Mouse (Mus musculus): Measurements from ENCODE around the gene Ints7. TPM values are rescaled to one million over a fixed set of nuclear protein-coding genes. Genes with fewer than 3 reads are reported as not detected.
A peak's percentile ranks its signal among the peaks of the same experiment; 100 is the strongest.

The Ints7 gene
- polyA plus RNA-seq, 1 experiment from 2014 or later: 39.5 TPM

- H3K27me3 ChIP-seq (replicated peaks): no peaks in the 10 kb centered on the region
- no peak for ATAC-seq
- H3K9me3 ChIP-seq (replicated peaks): no peaks in the 10 kb centered on the region
- WGBS (ENCODE audit: insufficient replicate concordance): 78% methylated on average over 5 of the region's 5 CpGs
- H3K4me3 ChIP-seq: no peak overlapping the region
- H3K4me2 ChIP-seq: no peak overlapping the region
- peaks cover 92% of the 10 kb centered on the region for H3K36me3 ChIP-seq
- H3K4me1 ChIP-seq: no peaks in the 10 kb centered on the region
- no peak overlapping the region for H3K9ac ChIP-seq
- H3K27ac ChIP-seq: no peak overlapping the region
Measured at GRCm38 (mm10) chr1:191559779-191560178, 15.7 kb upstream of the Ints7 start.

- no peak overlapping the region for H3K27ac ChIP-seq
- no peaks in the 10 kb centered on the region for H3K27me3 ChIP-seq (replicated peaks)
- no peaks in the 10 kb centered on the region for H3K4me1 ChIP-seq
- H3K4me3 ChIP-seq: no peak overlapping the region
- H3K4me2 ChIP-seq: no peak overlapping the region
- ATAC-seq: no peak
- H3K36me3 ChIP-seq: peaks cover 92% of the 10 kb centered on the region
- no peak overlapping the region for H3K9ac ChIP-seq
- 65% methylated on average over 6 of the region's 6 CpGs for WGBS (ENCODE audit: insufficient replicate concordance)
- H3K9me3 ChIP-seq (replicated peaks): no peaks in the 10 kb centered on the region
Measured at GRCm38 (mm10) chr1:191562823-191563365, 12.5 kb upstream of the Ints7 start.

- Histone ChIP-seq H3K36me3 (peaks cover 88% of the 10 kb centered on the region), H3K4me3 (no peak overlapping the region), H3K9ac (no peak overlapping the region), H3K27me3 (replicated peaks) (no peaks in the 10 kb centered on the region), H3K9me3 (replicated peaks) (no peaks in the 10 kb centered on the region), H3K27ac (no peak overlapping the region), H3K4me1 (peaks cover 24% of the 10 kb centered on the region), H3K4me2 (no peak overlapping the region)
- WGBS (ENCODE audit: insufficient replicate concordance): 75% methylated on average over 1 of the region's 1 CpGs
- ATAC-seq: no peak
Measured at GRCm38 (mm10) chr1:191567859-191568258, 7.6 kb upstream of the Ints7 start.

- no peak overlapping the region for H3K9ac ChIP-seq
- peaks cover 37% of the 10 kb centered on the region for H3K4me1 ChIP-seq
- H3K36me3 ChIP-seq: peaks cover 76% of the 10 kb centered on the region
- no peaks in the 10 kb centered on the region for H3K27me3 ChIP-seq (replicated peaks)
- WGBS (ENCODE audit: insufficient replicate concordance): 88% methylated on average over 2 of the region's 2 CpGs
- H3K27ac ChIP-seq: no peak overlapping the region
- H3K9me3 ChIP-seq (replicated peaks): no peaks in the 10 kb centered on the region
- no peak overlapping the region for H3K4me2 ChIP-seq
- H3K4me3 ChIP-seq: no peak overlapping the region
- ATAC-seq: no peak
Measured at GRCm38 (mm10) chr1:191569625-191570024, 5.8 kb upstream of the Ints7 start.

- Histone ChIP-seq H3K4me3 (no peak overlapping the region), H3K9me3 (replicated peaks) (no peaks in the 10 kb centered on the region), H3K27ac (no peak overlapping the region), H3K4me2 (no peak overlapping the region), H3K36me3 (peaks cover 68% of the 10 kb centered on the region), H3K27me3 (replicated peaks) (no peaks in the 10 kb centered on the region), H3K4me1 (peaks cover 37% of the 10 kb centered on the region), H3K9ac (no peak overlapping the region)
- 60% methylated on average over 3 of the region's 3 CpGs for WGBS (ENCODE audit: insufficient replicate concordance)
- ATAC-seq: no peak
Measured at GRCm38 (mm10) chr1:191570415-191570814, 5.0 kb upstream of the Ints7 start.

GRCm38 (mm10) chr1:191573906-191574639 lies 1.4 kb upstream of the Ints7 start:
- peaks cover 48% of the 10 kb centered on the region for H3K36me3 ChIP-seq
- 1% methylated on average over 13 of the region's 13 CpGs for WGBS (ENCODE audit: insufficient replicate concordance)
- peaks cover 55% of the 10 kb centered on the region for H3K4me1 ChIP-seq
- ATAC-seq: no peak
- H3K27me3 ChIP-seq (replicated peaks): no peaks in the 10 kb centered on the region
- peak overlapping the region; percentile 84 for H3K9ac ChIP-seq
- H3K27ac ChIP-seq: peak overlapping the region; percentile 87
- peak overlapping the region; percentile 85 for H3K4me3 ChIP-seq
- no peaks in the 10 kb centered on the region for H3K9me3 ChIP-seq (replicated peaks)
- peak overlapping the region; percentile 84 for H3K4me2 ChIP-seq

GRCm38 (mm10) chr1:191574871-191575457 lies 472 bp upstream of the Ints7 start:
- Histone ChIP-seq H3K4me3 (peak overlapping the region; percentile 85), H3K36me3 (peaks cover 47% of the 10 kb centered on the region), H3K9me3 (replicated peaks) (no peaks in the 10 kb centered on the region), H3K27ac (peak overlapping the region; percentile 87), H3K27me3 (replicated peaks) (no peaks in the 10 kb centered on the region), H3K4me2 (peak overlapping the region; percentile 84), H3K9ac (peak overlapping the region; percentile 84), H3K4me1 (peaks cover 55% of the 10 kb centered on the region)
- WGBS (ENCODE audit: insufficient replicate concordance): under 1% methylated on average over 52 of the region's 52 CpGs
- peak; percentile 35 for ATAC-seq

- peaks cover 52% of the 10 kb centered on the region for H3K36me3 ChIP-seq
- no peak for ATAC-seq
- H3K27me3 ChIP-seq (replicated peaks): no peaks in the 10 kb centered on the region
- no peak overlapping the region for H3K4me2 ChIP-seq
- no peaks in the 10 kb centered on the region for H3K9me3 ChIP-seq (replicated peaks)
- peaks cover 24% of the 10 kb centered on the region for H3K4me1 ChIP-seq
- WGBS (ENCODE audit: insufficient replicate concordance): 84% methylated on average over 3 of the region's 3 CpGs
- H3K4me3 ChIP-seq: no peak overlapping the region
- H3K9ac ChIP-seq: no peak overlapping the region
- no peak overlapping the region for H3K27ac ChIP-seq
Measured at GRCm38 (mm10) chr1:191579524-191579923, 4.1 kb downstream of the Ints7 start.

GRCm38 (mm10) chr1:191581641-191582040 lies 6.2 kb downstream of the Ints7 start:
- Histone ChIP-seq H3K4me1 (peaks cover 19% of the 10 kb centered on the region), H3K9ac (no peak overlapping the region), H3K9me3 (replicated peaks) (no peaks in the 10 kb centered on the region), H3K4me3 (no peak overlapping the region), H3K4me2 (no peak overlapping the region), H3K27ac (no peak overlapping the region), H3K27me3 (replicated peaks) (no peaks in the 10 kb centered on the region), H3K36me3 (peaks cover 71% of the 10 kb centered on the region)
- ATAC-seq: no peak
- WGBS (ENCODE audit: insufficient replicate concordance): 88% methylated on average over 4 of the region's 4 CpGs

- Histone ChIP-seq H3K9ac (no peak overlapping the region), H3K4me3 (no peak overlapping the region), H3K9me3 (replicated peaks) (no peaks in the 10 kb centered on the region), H3K4me1 (no peaks in the 10 kb centered on the region), H3K27ac (no peak overlapping the region), H3K27me3 (replicated peaks) (no peaks in the 10 kb centered on the region), H3K36me3 (peaks cover 80% of the 10 kb centered on the region), H3K4me2 (no peak overlapping the region)
- ATAC-seq: no peak
- WGBS (ENCODE audit: insufficient replicate concordance): 88% methylated on average over 4 of the region's 4 CpGs
Measured at GRCm38 (mm10) chr1:191583836-191584235, 8.4 kb downstream of the Ints7 start.

- no peak overlapping the region for H3K4me3 ChIP-seq
- no peak for ATAC-seq
- H3K9me3 ChIP-seq (replicated peaks): no peaks in the 10 kb centered on the region
- no peak overlapping the region for H3K4me2 ChIP-seq
- H3K36me3 ChIP-seq: peaks cover 83% of the 10 kb centered on the region
- H3K9ac ChIP-seq: no peak overlapping the region
- H3K27me3 ChIP-seq (replicated peaks): no peaks in the 10 kb centered on the region
- H3K4me1 ChIP-seq: no peaks in the 10 kb centered on the region
- no peak overlapping the region for H3K27ac ChIP-seq
- 83% methylated on average over 4 of the region's 4 CpGs for WGBS (ENCODE audit: insufficient replicate concordance)
Measured at GRCm38 (mm10) chr1:191584483-191584882, 9.0 kb downstream of the Ints7 start.

- H3K36me3 ChIP-seq: peaks cover 82% of the 10 kb centered on the region
- H3K4me2 ChIP-seq: no peak overlapping the region
Measured at GRCm38 (mm10) chr1:191585704-191586103, 10.3 kb downstream of the Ints7 start.

More at GRCm38 (mm10) chr1:191585704-191586103, 10.3 kb downstream of the Ints7 start:
- Histone ChIP-seq H3K27me3 (replicated peaks) (no peaks in the 10 kb centered on the region), H3K9ac (no peak overlapping the region), H3K4me1 (no peaks in the 10 kb centered on the region), H3K4me3 (no peak overlapping the region), H3K9me3 (replicated peaks) (no peaks in the 10 kb centered on the region), H3K27ac (no peak overlapping the region)
- WGBS (ENCODE audit: insufficient replicate concordance): 89% methylated on average over 2 of the region's 2 CpGs
- ATAC-seq: no peak

Data from liver, embryonic 12.5 days (tissue).